Mouse (Mus musculus) lung, postnatal 0 days (tissue): ENCODE data around the gene Mthfd1l.

ENCODE experiments used
- CTCF ChIP-seq: IDR thresholded peaks from 2 replicates; pipeline ENCODE4 v1.5.1; 2016; ENCODE audit warnings: antibody characterized with exemption, mild to moderate bottlenecking
- EP300 ChIP-seq: IDR thresholded peaks from 2 replicates; pipeline ENCODE4 v1.6.1; 2016; ENCODE audit warnings: antibody characterized with exemption, mild to moderate bottlenecking, control low read depth

DNA sequence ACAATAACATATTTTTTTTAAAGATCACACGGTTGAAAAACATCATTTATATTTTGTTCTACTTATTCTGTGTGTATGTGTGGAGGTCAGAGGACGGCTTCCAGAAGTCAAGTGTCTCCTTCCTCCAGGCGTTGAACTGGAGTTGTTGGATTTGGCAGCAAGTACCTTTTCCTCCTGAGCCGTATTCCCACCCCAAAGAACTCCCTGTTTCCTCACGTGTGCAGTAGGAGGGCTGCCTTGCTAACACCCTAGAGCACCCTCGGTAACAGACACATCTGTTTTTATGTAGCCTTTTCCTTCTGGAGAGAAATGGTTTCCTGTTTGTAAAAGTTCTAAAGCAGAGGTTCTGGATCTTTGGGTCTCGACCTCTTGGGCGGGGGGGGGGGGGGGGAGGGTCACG lies 60.8 kb downstream of the Mthfd1l start:
- TF ChIP-seq EP300 (no peak), CTCF (no peak)
